Mouse (Mus musculus) effector memory CD4-positive, alpha-beta T cell, adult 5 months (primary cell): ENCODE data around the gene Tomm20l. TPM values are rescaled to one million over a fixed set of nuclear protein-coding genes. Genes with fewer than 3 reads are reported as not detected.

ENCODE experiments used
- polyA plus RNA-seq: library from polyadenylated mRNA; unstranded; fragments of 100-300 nt; shearing (Covaris generic); gene quantifications from one replicate; pipeline ENCODE4 v1.2.1, GENCODE M21; 2017

Gene Tomm20l
- not detected for polyA plus RNA-seq

DNA sequence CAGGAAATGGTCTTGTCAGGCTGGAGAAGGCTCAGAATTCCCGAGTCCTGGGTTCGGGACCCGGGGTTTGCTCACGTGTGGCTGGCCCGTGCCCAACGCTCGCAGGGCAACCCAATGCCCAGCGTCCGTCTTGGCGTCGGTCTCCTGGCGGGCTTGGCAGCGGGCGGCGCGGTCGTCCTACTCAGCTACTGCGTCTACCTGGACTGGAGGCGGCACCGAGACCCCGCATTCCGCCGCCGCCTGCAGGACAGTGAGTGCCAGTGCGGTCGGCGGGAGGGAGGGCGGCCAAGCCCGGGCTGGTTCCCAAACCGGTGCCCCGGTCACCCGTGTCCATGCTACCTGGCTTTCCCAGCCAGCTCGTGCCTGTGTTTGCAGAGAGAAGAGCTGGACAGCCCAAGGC is at the start of gene Tomm20l:
Gene Tomm20l (plus strand): TSS at position 98 of the 400 bp plus-strand sequence.

DNA sequence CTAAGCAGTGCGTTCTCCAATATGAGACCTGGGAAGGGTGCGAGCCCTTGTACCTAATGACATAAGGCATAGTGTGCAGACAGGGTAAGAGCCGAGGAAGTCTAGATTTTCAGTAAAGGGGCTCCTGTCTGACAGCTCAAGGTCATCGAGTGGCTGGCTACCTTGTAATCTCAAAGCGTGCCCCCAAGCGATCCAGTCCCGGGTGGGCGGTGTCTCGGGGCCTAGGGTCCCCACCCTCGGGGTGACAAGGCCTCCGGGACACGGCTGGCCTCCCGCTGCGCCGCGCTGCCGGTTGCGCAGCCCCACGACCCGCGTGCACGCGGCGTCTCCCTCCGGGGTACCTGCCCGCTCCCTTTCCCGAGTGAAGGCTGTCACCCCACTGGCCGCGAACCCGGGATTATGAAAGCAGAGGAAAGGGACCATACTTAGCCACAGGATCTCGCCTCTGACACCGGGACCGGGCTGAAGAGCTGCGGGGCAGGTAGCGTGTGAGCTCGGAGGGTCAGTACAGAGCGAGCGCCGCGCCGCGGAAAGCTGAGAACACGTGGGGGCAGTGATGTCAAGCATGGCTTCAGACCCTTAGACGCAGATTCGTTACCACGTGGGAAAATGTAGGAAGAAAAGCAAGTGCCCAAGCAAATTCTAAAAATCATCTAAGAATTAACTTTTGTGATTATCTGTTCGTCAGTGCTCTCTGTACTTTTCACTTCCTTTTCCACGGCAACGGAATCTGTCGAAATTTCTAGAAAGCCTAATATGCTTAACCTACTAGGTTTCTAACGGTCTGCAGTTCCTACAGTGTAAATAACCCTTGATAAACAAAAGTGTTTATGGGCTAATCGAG is 25.1 kb downstream of the Tomm20l start, which contains the start of the genes Timm9 and 2700049A03Rik:
Gene Timm9 (minus strand): TSS at position 555 of the 844 bp plus-strand sequence.
Gene 2700049A03Rik (plus strand): TSS at position 719 of the 844 bp plus-strand sequence.

Other genes starting within 250 kb of the Tomm20l start
- 196 TPM for gene Actr10, start 173.6 kb upstream of the Tomm20l start, polyA plus RNA-seq
- 320 TPM for gene Psma3, start 136.8 kb upstream of the Tomm20l start, polyA plus RNA-seq
- gene Arid4a, start 95.4 kb upstream of the Tomm20l start, polyA plus RNA-seq: 173 TPM
- 31.7 TPM for gene Timm9, start 25.3 kb downstream of the Tomm20l start, polyA plus RNA-seq
- 8.3 TPM for gene 2700049A03Rik, start 25.4 kb downstream of the Tomm20l start, polyA plus RNA-seq
- 0.17 TPM for gene Dact1, start 198.5 kb downstream of the Tomm20l start, polyA plus RNA-seq